Mouse (Mus musculus) heart, postnatal 0 days (tissue): Measurements from ENCODE around the gene Lipa.

ENCODE experiments used
- CTCF ChIP-seq: IDR thresholded peaks from 2 replicates; pipeline ENCODE4 v1.5.1; 2016; ENCODE audit warnings: antibody characterized with exemption, control low read depth, low read depth
- EP300 ChIP-seq: IDR thresholded peaks from 2 replicates; pipeline ENCODE4 v1.6.1; 2016; ENCODE audit warnings: antibody characterized with exemption, low read depth

DNA sequence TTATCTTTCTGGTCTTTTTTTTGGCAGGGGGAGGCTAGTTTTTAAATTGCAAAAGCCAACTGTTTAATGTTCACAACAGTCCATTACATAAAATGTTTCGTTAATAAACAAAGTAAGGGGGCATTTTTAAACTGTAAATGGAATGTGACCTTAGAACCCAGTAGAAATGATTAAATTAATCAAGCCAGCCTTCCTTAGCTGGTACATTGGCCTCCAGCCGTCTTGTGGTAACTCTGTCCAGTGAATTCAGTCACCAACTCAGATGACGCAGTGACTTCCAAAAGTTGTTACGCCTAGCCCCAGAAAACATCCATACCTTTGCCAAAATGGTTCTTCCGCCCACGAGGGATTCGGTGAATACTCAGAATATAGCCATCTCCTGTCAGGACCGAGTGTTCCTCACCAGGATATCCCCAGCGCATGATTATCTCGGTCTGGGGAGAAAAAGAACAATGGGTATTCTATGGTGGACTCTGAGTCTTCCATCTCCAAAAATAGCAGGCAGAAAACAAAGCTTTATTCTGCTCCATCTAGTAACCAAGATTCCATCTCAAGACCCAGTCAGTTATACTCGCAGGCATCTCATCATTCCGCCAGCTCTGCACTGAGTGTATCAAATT, 4.1 kb downstream of the Lipa start:
- no peak for TF ChIP-seq CTCF
- no peak for TF ChIP-seq EP300
